Mouse (Mus musculus): ENCODE measurements at regions not wholly inside any gene's neighbourhood (a gene's known extent, or its start where the extent isn't known, plus 50 kb on each side); places are given as distances from the start of the nearest gene placed in this dataset.

GRCm38 (mm10) chr2:50662504-50662903, 365.9 kb upstream of the Mmadhc start:
- Histone ChIP-seq H3K36me3 (ENCODE audit: control insufficient read depth, insufficient read depth) (no peaks in the 10 kb centered on the region), H3K4me2 (ENCODE audit: low read depth) (no peak overlapping the region), H3K79me2 (ENCODE audit: control insufficient read depth, insufficient read depth) (no peaks in the 10 kb centered on the region), H3K27me3 (ENCODE audit: control insufficient read depth, insufficient read depth, insufficient read length) (no peaks in the 10 kb centered on the region), H3ac (ENCODE audit: control insufficient read depth, insufficient read length) (no peak overlapping the region), H3K4me3 (no peak overlapping the region)
- TF ChIP-seq MAX (IDR thresholded peaks at IDR 0.05; ENCODE audit: low read depth) (no peak), MYOG (IDR thresholded peaks at IDR 0.05; ENCODE audit: control insufficient read depth in 1 of 3, insufficient read depth in 1 of 3, insufficient read length in 2 of 3, low read depth in 2 of 3) (no peak), SRF (IDR thresholded peaks at IDR 0.05; ENCODE audit: control insufficient read depth, insufficient read length, low read depth) (no peak), TCF3 (IDR thresholded peaks at IDR 0.05; ENCODE audit: insufficient read length, low read depth) (no peak), POLR2A (IDR thresholded peaks at IDR 0.05; ENCODE audit: insufficient read length, low read depth) (no peak), POLR2AphosphoS2 (IDR thresholded peaks at IDR 0.05; ENCODE audit: insufficient read length, low read depth) (no peak), REST (IDR thresholded peaks at IDR 0.05; ENCODE audit: insufficient read depth, insufficient read length) (no peak), USF1 (IDR thresholded peaks at IDR 0.05; ENCODE audit: low read depth) (no peak), E2F4 (IDR thresholded peaks at IDR 0.05; ENCODE audit: insufficient read depth) (no peak), MYOD1 (IDR thresholded peaks at IDR 0.05; ENCODE audit: control insufficient read depth in 1 of 3, insufficient read length in 2 of 3, low read depth in 2 of 3) (no peak), CEBPB (IDR thresholded peaks at IDR 0.05; ENCODE audit: insufficient read depth, poor library complexity, severe bottlenecking) (no peak), TCF12 (IDR thresholded peaks at IDR 0.05; ENCODE audit: insufficient read depth, poor library complexity, severe bottlenecking) (no peak)

GRCm38 (mm10) chr2:50660000-50660399, 363.4 kb upstream of the Mmadhc start:
- H3K36me3 ChIP-seq (ENCODE audit: control insufficient read depth, insufficient read depth), result no peaks in the 10 kb centered on the region
- H3K27me3 ChIP-seq (ENCODE audit: control insufficient read depth, insufficient read depth, insufficient read length), result no peaks in the 10 kb centered on the region
- TF ChIP-seq MYOG (IDR thresholded peaks at IDR 0.05; ENCODE audit: control insufficient read depth in 1 of 3, insufficient read depth in 1 of 3, insufficient read length in 2 of 3, low read depth in 2 of 3) (no peak), REST (IDR thresholded peaks at IDR 0.05; ENCODE audit: insufficient read depth, insufficient read length) (no peak), TCF12 (IDR thresholded peaks at IDR 0.05; ENCODE audit: insufficient read depth, poor library complexity, severe bottlenecking) (no peak), POLR2A (IDR thresholded peaks at IDR 0.05; ENCODE audit: insufficient read length, low read depth) (no peak), SRF (IDR thresholded peaks at IDR 0.05; ENCODE audit: control insufficient read depth, insufficient read length, low read depth) (no peak), MYOD1 (IDR thresholded peaks at IDR 0.05; ENCODE audit: control insufficient read depth in 1 of 3, insufficient read length in 2 of 3, low read depth in 2 of 3) (no peak), TCF3 (IDR thresholded peaks at IDR 0.05; ENCODE audit: insufficient read length, low read depth) (no peak), POLR2AphosphoS2 (IDR thresholded peaks at IDR 0.05; ENCODE audit: insufficient read length, low read depth) (no peak)
- no peak overlapping the region for H3K4me2 ChIP-seq (ENCODE audit: low read depth)
- no peaks in the 10 kb centered on the region for H3K79me2 ChIP-seq (ENCODE audit: control insufficient read depth, insufficient read depth)
- no peak overlapping the region for H3ac ChIP-seq (ENCODE audit: control insufficient read depth, insufficient read length)
- H3K4me3 ChIP-seq, result no peak overlapping the region

- H3K4me2 ChIP-seq (ENCODE audit: low read depth), result no peak overlapping the region
- H3ac ChIP-seq (ENCODE audit: control insufficient read depth, insufficient read length), result no peak overlapping the region
- no peaks in the 10 kb centered on the region for H3K36me3 ChIP-seq (ENCODE audit: control insufficient read depth, insufficient read depth)
- no peak for TF ChIP-seq MYOD1 (IDR thresholded peaks at IDR 0.05; ENCODE audit: control insufficient read depth in 1 of 3, insufficient read length in 2 of 3, low read depth in 2 of 3)
- no peak for TF ChIP-seq SRF (IDR thresholded peaks at IDR 0.05; ENCODE audit: control insufficient read depth, insufficient read length, low read depth)
- TF ChIP-seq MYOG (IDR thresholded peaks at IDR 0.05; ENCODE audit: control insufficient read depth in 1 of 3, insufficient read depth in 1 of 3, insufficient read length in 2 of 3, low read depth in 2 of 3), result no peak
- TF ChIP-seq E2F4 (IDR thresholded peaks at IDR 0.05; ENCODE audit: insufficient read depth), result no peak
- TF ChIP-seq MAX (IDR thresholded peaks at IDR 0.05; ENCODE audit: low read depth), result no peak
- TF ChIP-seq POLR2AphosphoS2 (IDR thresholded peaks at IDR 0.05; ENCODE audit: insufficient read length, low read depth), result no peak
- TF ChIP-seq POLR2A (IDR thresholded peaks at IDR 0.05; ENCODE audit: insufficient read length, low read depth), result no peak
- no peak for TF ChIP-seq CEBPB (IDR thresholded peaks at IDR 0.05; ENCODE audit: insufficient read depth, poor library complexity, severe bottlenecking)
- TF ChIP-seq REST (IDR thresholded peaks at IDR 0.05; ENCODE audit: insufficient read depth, insufficient read length), result no peak
- TF ChIP-seq TCF3 (IDR thresholded peaks at IDR 0.05; ENCODE audit: insufficient read length, low read depth), result no peak
- TF ChIP-seq USF1 (IDR thresholded peaks at IDR 0.05; ENCODE audit: low read depth), result no peak
- TF ChIP-seq TCF12 (IDR thresholded peaks at IDR 0.05; ENCODE audit: insufficient read depth, poor library complexity, severe bottlenecking), result no peak
- H3K79me2 ChIP-seq (ENCODE audit: control insufficient read depth, insufficient read depth), result no peaks in the 10 kb centered on the region
- H3K27me3 ChIP-seq (ENCODE audit: control insufficient read depth, insufficient read depth, insufficient read length), result no peaks in the 10 kb centered on the region
- no peak overlapping the region for H3K4me3 ChIP-seq
These were observed 361.2 kb upstream of the Mmadhc start for GRCm38 (mm10) chr2:50657826-50658225.

DNA sequence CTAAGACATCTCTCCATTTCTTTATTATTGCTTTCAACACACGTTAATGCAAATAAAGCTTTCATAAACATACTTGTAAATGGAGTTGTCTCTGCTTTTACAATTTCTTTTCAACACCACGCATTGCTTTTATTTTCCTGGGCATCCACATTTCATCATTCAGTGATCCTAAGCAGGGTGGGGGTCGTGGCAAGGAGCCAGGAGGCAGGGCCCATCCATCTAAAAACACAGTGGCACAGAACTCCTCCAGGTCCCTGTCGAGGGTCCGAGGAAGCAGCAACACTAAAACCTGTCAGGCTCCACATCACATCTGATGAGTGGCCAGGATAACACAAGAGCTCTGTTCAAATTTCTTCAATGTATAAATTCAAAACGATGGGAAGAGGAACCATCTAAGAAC, 359.8 kb upstream of the Mmadhc start:
- Histone ChIP-seq H3K4me3 (no peak overlapping the region), H3ac (ENCODE audit: control insufficient read depth, insufficient read length) (no peak overlapping the region), H3K79me2 (ENCODE audit: control insufficient read depth, insufficient read depth) (no peaks in the 10 kb centered on the region), H3K27me3 (ENCODE audit: control insufficient read depth, insufficient read depth, insufficient read length) (no peaks in the 10 kb centered on the region), H3K36me3 (ENCODE audit: control insufficient read depth, insufficient read depth) (no peaks in the 10 kb centered on the region), H3K4me2 (ENCODE audit: low read depth) (no peak overlapping the region)
- TF ChIP-seq MYOG (IDR thresholded peaks at IDR 0.05; ENCODE audit: control insufficient read depth in 1 of 3, insufficient read depth in 1 of 3, insufficient read length in 2 of 3, low read depth in 2 of 3) (no peak), MAX (IDR thresholded peaks at IDR 0.05; ENCODE audit: low read depth) (no peak), TCF3 (IDR thresholded peaks at IDR 0.05; ENCODE audit: insufficient read length, low read depth) (no peak), MYOD1 (IDR thresholded peaks at IDR 0.05; ENCODE audit: control insufficient read depth in 1 of 3, insufficient read length in 2 of 3, low read depth in 2 of 3) (no peak)

GRCm38 (mm10) chr2:50654953-50655324, 358.3 kb upstream of the Mmadhc start:
- Histone ChIP-seq H3K4me3 (no peak overlapping the region), H3K4me2 (ENCODE audit: low read depth) (no peak overlapping the region), H3ac (ENCODE audit: control insufficient read depth, insufficient read length) (no peak overlapping the region), H3K79me2 (ENCODE audit: control insufficient read depth, insufficient read depth) (no peaks in the 10 kb centered on the region), H3K27me3 (ENCODE audit: control insufficient read depth, insufficient read depth, insufficient read length) (no peaks in the 10 kb centered on the region), H3K36me3 (ENCODE audit: control insufficient read depth, insufficient read depth) (no peaks in the 10 kb centered on the region)
- TF ChIP-seq E2F4 (IDR thresholded peaks at IDR 0.05; ENCODE audit: insufficient read depth) (no peak), MYOG (IDR thresholded peaks at IDR 0.05; ENCODE audit: control insufficient read depth in 1 of 3, insufficient read depth in 1 of 3, insufficient read length in 2 of 3, low read depth in 2 of 3) (no peak), REST (IDR thresholded peaks at IDR 0.05; ENCODE audit: insufficient read depth, insufficient read length) (no peak), USF1 (IDR thresholded peaks at IDR 0.05; ENCODE audit: low read depth) (no peak), SRF (IDR thresholded peaks at IDR 0.05; ENCODE audit: control insufficient read depth, insufficient read length, low read depth) (no peak), MAX (IDR thresholded peaks at IDR 0.05; ENCODE audit: low read depth) (no peak), MYOD1 (IDR thresholded peaks at IDR 0.05; ENCODE audit: control insufficient read depth in 1 of 3, insufficient read length in 2 of 3, low read depth in 2 of 3) (no peak), TCF3 (IDR thresholded peaks at IDR 0.05; ENCODE audit: insufficient read length, low read depth) (no peak), POLR2A (IDR thresholded peaks at IDR 0.05; ENCODE audit: insufficient read length, low read depth) (no peak), POLR2AphosphoS2 (IDR thresholded peaks at IDR 0.05; ENCODE audit: insufficient read length, low read depth) (no peak), TCF12 (IDR thresholded peaks at IDR 0.05; ENCODE audit: insufficient read depth, poor library complexity, severe bottlenecking) (no peak), CEBPB (IDR thresholded peaks at IDR 0.05; ENCODE audit: insufficient read depth, poor library complexity, severe bottlenecking) (no peak)

All from myocyte (in vitro differentiated cells).